Mouse (Mus musculus) telencephalon, adult 2 months (tissue): ENCODE measurements around the gene Sympk.

Experiments used
- DNase-seq: peaks from one replicate; pipeline ENCODE4 v3.0.0-alpha.2; 2011; ENCODE audit warnings: low read depth, low spot score

The Sympk gene

DNA sequence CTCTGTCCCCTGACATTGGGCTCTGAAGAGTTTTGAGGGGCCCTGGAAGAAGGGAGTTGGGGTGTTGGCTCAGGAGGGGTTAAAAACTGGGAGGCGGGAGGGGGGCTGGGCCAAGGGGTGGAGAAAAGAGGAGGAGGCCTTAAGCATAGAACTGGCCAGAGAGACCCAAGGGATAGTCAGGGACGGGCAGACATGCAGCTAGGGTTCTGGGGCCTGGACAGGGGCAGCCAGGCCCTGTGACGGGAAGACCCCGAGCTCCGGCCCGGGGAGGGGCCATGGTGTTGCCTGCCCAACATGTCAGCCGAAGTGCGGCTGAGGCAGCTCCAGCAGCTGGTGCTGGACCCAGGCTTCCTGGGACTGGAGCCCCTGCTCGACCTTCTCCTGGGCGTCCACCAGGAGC lies 59.5 kb downstream of the Sympk start, which contains the start of gene Dmpk:
Gene Dmpk, plus strand, starts transcription at position 149 of the 400 bp plus-strand sequence.
- DNase-seq: no peak

DNA sequence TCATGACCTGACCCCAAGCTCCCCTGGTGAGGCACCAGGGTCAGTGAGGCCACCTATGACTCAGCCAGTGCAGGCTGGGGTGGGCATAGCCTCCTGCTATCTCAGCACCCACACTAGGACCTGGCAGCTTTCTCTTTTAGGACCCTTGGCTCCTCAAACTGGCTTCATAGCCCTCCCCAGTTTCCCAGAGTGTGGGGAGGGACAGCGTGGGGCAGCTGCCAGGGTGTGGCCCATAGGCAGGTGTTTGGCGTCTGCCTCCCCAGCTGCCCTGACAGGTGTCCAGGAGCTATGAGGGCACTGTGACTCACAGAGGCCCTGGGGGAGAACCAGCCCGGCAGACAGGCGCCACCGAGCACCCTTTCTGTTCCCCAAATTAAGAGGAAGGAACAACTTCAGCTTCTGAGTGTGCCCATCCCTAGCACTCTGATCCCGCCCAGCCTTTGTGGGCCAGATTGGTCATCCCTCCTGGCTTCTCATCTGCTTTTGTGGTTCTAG lies 60.1 kb downstream of the Sympk start:
- no peak for DNase-seq

DNA sequence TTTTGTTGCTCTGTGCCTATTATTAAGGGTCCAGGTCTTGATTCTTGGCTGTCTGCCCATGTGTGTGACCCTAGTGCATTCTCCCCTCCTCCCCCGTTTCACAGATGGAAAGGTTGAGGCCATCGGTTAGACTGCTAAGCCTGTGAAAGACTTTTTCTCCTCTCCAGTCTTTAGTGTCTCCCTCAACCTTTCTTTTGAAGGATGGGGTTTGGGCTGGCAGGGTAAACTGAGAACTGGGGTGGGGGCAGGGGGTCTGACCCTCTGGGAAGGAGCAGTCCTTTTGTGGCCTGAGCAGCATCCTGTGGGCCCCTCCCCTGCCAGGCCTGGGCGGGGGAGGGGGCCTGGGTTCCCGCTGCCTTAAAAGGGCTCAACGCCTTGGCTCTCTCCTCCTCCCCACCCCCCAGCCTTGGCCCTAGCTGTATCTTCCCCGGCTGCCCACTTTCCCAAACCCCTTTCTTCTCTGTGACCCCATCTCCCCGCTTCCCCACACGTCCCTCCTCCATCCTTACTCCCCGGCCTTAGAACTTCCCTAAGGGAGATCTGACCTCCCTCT lies 60.8 kb downstream of the Sympk start:
- DNase-seq: no peak

DNA sequence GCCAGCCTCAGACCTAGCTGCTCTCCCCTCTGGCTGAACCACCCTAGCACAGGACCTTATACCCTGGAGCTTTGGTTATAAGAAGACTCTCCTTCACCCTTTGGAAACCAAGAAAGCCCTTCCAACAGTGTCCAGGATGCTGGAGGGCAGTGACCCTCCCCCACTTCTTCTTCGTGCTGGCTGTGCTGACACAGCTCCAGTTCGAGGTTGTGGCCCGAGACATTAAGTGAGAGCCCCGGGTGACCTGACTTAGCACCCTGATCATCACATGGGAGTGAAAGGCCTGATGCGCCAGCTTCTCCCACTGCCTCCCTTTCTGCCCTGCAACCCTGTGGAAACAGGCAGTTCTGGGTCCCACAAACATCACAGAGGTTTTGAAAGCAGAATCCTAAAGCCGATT lies 61.3 kb downstream of the Sympk start:
- no peak for DNase-seq

DNA sequence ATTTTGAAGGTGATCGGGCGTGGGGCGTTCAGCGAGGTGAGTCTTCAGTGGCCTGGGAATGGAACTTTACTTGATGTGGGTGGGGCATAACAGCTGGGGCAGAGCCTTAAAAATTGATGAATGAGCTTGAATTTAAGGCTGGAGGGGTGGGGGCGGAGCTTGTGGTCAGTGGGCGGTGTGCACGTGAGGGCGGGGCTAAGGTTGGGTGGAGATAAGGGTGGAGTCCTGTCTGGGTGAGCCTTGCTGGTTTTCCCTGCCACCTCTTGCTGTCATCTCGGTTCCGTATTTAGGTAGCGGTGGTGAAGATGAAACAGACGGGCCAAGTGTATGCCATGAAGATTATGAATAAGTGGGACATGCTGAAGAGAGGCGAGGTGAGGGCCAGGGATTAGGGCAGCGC lies 61.9 kb downstream of the Sympk start:
- DNase-seq: no peak

DNA sequence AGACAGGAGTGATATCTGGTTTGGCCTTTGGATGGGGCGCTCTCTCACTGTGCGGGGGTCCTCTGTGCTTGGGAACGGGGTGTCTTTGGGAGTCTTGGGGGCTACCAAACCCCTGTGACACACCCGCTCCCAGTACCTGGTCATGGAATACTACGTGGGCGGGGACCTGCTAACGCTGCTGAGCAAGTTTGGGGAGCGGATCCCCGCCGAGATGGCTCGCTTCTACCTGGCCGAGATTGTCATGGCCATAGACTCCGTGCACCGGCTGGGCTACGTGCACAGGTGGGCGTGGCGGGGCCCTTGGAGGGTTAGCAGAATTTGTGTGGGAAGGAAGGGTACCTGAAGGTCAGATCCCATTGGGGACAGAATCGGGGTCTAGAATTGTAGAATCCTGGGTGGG lies 62.6 kb downstream of the Sympk start:
- DNase-seq: no peak

DNA sequence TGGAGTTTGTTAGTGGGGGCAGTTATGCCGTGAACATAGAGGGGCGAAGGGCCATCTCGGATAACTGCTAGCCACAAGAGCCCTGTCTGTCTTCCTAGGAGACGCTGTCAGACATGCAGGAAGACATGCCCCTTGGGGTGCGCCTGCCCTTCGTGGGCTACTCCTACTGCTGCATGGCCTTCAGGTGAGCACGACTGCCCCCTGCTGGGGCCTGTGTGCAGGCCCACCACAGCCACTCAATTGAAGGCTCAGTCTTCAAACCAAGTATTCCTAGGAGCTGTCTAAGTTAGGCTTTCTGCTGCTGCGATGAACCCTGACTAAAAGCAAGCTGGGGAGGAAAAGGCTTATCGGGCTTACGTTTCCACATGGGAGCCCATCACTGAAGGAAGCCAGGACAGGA lies 64.6 kb downstream of the Sympk start:
- no peak for DNase-seq

DNA sequence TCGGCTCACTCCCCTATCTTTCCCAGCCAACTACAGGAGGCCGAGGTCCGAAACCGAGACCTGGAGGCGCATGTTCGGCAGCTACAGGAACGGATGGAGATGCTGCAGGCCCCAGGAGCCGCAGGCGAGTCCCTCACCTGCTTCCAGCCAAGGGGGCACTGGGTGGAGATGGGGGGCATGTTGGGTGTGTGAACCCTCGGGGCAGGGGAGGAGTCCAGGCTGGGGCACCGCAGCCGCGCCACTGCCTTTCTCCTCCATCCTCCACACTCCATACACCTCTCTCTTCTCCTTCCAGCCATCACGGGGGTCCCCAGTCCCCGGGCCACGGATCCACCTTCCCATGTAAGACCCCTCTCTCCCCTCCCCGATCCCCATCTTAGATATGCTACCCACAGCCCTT lies 67.7 kb downstream of the Sympk start:
- no peak for DNase-seq

DNA sequence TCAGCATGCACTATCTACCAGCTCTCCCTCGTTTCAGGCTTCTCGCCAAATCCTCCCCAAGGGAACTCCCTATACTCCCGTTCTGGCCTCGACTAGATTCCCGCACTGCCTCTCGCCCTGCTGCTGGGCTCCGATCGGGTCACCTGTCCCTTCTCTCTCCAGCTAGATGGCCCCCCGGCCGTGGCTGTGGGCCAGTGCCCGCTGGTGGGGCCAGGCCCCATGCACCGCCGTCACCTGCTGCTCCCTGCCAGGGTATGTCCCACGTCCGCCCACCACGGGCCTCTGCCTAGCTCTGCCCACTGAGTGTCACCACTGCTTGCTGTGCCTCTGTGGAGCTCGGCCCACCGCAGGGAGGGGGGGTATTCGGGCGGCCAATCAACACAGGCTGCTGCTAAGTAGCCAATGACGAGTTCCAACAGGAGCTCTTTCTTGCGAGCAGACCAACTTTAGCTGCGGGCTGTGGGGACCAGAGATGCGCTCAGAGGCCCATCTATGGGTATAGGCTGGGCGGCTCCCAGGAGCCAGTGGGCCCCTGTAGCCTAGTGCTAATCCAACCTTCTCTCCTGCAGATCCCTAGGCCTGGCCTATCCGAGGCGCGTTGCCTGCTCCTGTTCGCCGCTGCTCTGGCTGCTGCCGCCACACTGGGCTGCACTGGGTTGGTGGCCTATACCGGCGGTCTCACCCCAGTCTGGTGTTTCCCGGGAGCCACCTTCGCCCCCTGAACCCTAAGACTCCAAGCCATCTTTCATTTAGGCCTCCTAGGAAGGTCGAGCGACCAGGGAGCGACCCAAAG lies 68.4 kb downstream of the Sympk start:
- no peak for DNase-seq

DNA sequence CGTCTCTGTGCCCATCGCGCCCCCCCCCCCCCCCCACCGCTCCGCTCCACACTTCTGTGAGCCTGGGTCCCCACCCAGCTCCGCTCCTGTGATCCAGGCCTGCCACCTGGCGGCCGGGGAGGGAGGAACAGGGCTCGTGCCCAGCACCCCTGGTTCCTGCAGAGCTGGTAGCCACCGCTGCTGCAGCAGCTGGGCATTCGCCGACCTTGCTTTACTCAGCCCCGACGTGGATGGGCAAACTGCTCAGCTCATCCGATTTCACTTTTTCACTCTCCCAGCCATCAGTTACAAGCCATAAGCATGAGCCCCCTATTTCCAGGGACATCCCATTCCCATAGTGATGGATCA lies 69.0 kb downstream of the Sympk start:
- no peak for DNase-seq

DNA sequence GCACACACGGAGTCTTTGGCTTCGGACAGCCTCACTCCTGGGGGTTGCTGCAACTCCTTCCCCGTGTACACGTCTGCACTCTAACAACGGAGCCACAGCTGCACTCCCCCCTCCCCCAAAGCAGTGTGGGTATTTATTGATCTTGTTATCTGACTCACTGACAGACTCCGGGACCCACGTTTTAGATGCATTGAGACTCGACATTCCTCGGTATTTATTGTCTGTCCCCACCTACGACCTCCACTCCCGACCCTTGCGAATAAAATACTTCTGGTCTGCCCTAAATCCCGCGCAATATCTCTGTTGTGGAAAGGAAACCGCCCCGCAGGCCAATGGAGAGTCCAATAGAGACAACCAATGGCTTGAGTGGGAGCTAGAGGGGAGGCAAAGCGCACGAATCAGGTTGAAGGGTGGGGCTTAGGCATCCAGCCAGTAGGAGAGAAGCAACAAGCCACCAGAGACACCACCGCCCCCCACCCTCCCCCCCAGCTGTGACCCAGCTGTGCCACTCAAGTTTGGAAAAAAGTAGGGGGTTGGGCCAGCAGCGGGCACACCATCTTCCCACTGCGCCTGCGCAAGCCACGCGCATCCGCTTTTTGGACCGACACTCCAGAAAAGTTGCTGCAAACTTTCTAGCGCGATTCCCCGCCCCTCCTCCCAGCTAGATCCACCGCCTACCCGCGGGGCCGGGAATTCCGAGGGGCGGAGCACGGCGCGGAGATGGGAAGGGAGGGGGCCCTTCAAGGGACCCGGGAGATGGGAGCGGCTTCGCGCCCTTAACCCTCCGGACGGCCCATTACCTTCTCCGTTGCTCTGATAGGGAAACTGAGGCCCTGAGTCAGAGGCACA lies 69.6 kb downstream of the Sympk start:
- DNase-seq: peak; percentile 56

DNA sequence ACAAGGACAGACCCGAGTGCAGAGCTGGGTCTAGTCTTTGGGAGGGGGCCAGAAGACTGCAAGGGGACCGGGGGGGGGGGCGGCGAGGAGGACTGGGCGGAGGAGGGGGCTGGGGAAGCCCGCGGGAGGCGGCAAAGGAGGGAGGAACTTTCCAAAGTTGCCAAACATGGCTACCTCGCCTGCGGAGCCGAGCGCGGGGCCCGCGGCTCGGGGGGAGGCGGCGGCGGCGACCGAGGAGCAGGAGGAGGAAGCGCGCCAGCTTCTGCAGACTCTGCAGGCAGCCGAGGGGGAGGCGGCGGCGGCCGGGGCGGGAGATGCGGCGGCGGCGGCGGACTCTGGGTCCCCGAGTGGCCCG lies 70.3 kb downstream of the Sympk start, which contains the start of gene Six5:
Gene Six5, plus strand, starts transcription at position 124 of the 355 bp plus-strand sequence.
- DNase-seq: no peak

DNA sequence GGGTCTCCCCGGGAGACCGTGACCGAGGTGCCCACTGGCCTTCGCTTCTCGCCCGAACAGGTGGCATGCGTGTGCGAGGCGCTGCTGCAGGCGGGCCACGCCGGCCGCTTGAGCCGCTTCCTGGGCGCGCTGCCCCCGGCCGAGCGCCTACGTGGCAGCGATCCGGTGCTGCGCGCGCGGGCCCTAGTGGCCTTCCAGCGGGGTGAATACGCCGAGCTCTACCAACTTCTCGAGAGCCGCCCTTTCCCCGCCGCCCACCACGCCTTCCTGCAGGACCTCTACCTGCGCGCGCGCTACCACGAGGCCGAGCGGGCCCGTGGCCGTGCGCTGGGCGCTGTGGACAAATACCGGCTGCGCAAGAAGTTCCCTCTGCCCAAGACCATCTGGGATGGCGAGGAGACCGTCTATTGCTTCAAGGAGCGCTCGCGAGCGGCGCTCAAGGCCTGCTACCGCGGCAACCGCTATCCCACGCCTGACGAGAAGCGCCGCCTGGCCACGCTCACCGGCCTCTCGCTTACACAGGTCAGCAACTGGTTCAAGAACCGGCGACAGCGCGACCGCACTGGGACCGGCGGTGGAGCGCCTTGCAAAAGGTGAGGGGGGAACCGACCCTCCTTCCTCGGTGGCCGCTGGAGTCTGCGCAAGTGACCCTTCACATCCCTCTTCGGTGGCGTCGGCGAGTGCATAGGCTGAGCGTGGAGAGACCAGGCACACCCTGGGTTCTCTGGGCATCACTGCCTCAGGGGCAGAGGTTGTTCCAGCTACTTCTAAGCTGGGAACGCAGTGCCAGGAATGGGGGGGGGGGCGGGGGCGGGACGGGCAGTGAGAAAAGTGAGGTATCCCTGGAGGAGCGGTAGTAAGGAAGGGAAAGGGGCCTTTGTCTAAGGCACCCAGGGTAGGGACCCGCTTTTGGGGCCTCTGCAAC lies 70.9 kb downstream of the Sympk start:
- no peak for DNase-seq

DNA sequence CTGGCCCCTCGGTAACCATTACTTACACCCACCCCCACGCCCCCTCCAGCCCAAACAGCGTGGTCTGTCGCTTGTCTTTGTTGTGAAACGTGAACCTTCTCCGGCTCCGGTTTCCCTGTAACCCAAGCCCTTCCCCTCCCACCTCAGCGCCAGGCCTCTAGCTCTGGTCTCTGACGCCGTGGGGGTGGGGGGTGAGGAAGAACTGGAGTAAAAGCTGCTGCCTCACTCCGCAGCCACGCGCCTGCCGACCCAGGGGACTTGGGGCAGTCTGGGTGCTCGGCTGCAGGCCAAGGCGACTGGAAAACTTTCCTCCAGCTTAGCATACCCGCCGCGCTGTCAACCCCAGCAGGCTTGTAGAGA lies 71.6 kb downstream of the Sympk start:
- DNase-seq: no peak

DNA sequence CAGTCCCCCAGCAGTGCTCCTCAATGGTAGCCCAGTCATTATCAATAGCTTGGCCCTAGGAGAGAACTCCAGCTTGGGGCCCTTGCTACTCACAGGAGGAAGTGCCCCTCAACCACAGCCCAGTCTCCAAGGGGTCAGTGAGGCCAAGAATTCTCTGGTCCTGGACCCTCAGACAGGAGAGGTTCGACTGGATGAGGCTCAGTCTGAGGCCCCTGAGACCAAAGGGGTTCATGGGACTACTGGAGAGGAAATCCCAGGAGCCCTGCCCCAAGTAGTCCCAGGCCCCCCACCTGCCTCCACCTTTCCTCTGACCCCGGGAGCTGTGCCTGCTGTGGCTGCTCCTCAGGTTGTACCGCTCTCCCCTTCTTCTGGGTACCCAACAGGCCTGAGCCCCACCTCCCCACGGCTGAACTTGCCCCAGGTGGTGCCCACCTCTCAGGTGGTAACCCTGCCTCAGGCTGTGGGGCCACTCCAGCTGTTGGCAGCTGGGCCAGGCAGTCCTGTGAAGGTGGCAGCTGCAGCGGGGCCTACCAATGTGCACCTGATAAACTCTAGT lies 72.3 kb downstream of the Sympk start:
- no peak for DNase-seq

DNA sequence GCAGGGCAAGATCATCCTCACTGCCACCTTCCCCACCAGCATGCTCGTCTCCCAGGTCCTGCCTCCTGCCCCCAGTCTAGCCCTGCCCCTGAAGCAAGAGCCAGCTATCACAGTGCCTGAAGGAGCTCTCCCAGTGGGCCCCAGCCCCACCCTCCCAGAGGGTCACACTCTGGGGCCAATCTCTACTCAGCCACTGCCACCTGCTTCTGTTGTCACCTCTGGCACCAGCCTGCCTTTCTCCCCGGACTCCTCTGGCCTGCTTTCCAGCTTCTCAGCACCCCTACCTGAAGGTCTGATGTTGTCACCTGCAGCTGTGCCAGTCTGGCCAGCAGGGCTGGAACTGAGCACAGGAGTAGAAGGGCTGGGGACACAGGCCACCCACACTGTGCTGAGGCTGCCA lies 73.0 kb downstream of the Sympk start:
- DNase-seq: no peak

DNA sequence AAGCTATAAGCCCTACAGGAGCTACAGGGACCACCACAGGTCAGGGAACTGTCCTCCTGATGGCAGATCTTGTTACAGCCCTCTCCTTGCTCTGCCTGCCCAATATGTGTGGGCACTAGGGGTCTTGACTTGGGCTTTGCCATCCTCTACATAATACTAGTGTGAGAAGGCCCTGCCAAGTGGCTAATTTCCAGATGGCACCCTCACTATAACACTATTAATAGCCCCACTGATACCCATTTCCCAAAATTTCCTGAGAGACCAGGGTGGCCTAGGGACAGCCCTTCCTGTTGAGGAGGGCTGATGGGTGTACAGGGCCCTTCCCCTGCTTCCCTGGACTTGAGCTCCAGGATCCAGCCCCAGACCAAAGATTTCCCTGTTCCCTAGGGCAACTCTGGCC lies 73.7 kb downstream of the Sympk start:
- no peak for DNase-seq

DNA sequence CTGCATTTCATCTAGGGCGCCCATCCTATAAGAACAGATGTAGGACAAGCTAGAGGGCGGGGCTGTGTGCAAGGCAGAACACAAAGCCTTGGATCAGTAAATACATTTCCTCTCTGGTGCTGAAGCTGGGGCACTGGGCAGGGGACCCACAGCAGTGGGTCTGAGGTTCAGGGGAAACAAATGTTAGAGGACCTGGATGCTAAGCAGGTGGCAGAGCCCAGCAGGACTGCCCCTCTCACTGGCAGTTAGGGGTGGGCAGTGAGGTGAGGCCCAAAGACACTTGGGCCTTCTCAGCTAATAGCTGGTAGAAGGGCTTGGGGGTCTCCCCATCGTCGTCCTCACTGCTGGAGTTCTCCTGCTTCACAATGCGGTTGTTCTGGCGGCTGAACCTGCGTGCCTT lies 74.6 kb downstream of the Sympk start:
- DNase-seq: no peak

DNA sequence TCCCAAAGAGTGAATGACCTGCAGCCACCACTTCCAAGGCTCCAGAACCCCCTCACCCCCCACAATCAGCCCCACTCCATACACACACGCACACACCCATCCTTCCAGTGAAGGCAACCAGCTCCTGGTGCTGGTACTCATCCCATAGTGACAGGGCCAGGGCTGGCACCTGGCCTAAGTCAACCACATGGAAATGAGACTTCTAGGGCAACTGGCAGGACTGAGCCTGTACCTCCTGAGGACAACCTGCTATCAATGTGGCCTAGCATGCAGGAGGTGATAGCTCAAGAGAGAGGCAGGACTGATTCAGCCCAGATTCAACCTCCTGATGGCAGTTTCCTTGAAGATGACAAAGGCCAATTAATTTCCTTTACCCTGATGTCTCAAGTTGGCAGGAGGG lies 76.1 kb downstream of the Sympk start:
- no peak for DNase-seq

DNA sequence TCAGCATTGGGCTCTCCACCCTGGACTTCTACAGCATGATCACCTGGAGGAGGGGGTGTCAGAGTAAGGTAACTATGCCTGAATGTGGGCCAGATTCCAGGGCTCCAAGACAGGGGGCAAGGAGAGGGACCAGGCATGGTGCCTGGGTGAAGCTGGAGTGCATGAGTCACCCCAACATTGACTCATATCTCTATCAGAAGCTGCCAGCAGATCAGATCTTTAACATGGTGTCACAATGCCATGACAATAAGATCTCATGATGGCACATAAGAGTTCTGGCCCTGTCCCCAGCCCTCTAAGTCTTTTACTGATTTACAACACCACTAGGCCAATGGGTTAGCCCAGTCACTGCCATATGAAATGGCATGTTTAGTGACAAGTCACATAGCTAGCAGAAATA lies 79.6 kb downstream of the Sympk start:
- no peak for DNase-seq
